Mouse (Mus musculus) kidney, postnatal 0 days (tissue): ENCODE results near the gene Kcna1. TPM values are rescaled to one million over a fixed set of nuclear protein-coding genes. Genes with fewer than 3 reads are reported as not detected.

Source experiments
- ATAC-seq: fragments of 200-750 bp; cut with Nextera tagmentation; replicated peaks from 2 replicates; pipeline ENCODE4 v1.8.0; 2017; ENCODE audit warnings: low read depth, moderate number of reproducible peaks, moderate TSS enrichment, moderate library complexity; ENCODE audit not compliant: low FRiP score
- DNase-seq: peaks from one replicate; pipeline ENCODE4 v3.0.0-alpha.2; 2016; ENCODE audit warnings: low spot score
- H3K27ac ChIP-seq: fragments of 300-500 bp; sonication (generic); 2 replicates; pipeline ENCODE4 v1.5.1; 2014; ENCODE audit warnings: mild to moderate bottlenecking
- H3K27me3 ChIP-seq: fragments of 300-500 bp; sonication (generic); 2 replicates; pipeline ENCODE4 v1.6.1; 2014; ENCODE audit warnings: low read length, mixed read lengths; ENCODE audit not compliant: insufficient read depth
- H3K36me3 ChIP-seq: fragments of 300-500 bp; sonication (generic); 2 replicates; pipeline ENCODE4 v1.6.1; 2014; ENCODE audit warnings: low read length, mixed read lengths; ENCODE audit not compliant: insufficient read depth
- H3K4me1 ChIP-seq: fragments of 300-500 bp; sonication (generic); replicated peaks from 2 replicates; pipeline ENCODE4 v1.6.1; 2014; ENCODE audit warnings: antibody characterized with exemption, low read length, mixed read lengths; ENCODE audit not compliant: insufficient read depth
- H3K4me2 ChIP-seq: fragments of 300-500 bp; sonication (generic); 2 replicates; pipeline ENCODE4 v1.6.1; 2014; ENCODE audit warnings: mild to moderate bottlenecking, low read length, moderate library complexity, mixed read lengths
- H3K4me3 ChIP-seq: fragments of 300-500 bp; sonication (generic); replicated peaks from 2 replicates; pipeline ENCODE4 v1.5.1; 2014; ENCODE audit warnings: low read depth, low read length
- H3K9ac ChIP-seq: fragments of 300-500 bp; sonication (generic); 2 replicates; pipeline ENCODE4 v1.6.1; 2014; ENCODE audit warnings: low read depth, low read length
- H3K9me3 ChIP-seq: fragments of 300-500 bp; sonication (generic); replicated peaks from 2 replicates; pipeline ENCODE4 v1.6.1; 2016; ENCODE audit warnings: low read length, inconsistent platforms, mixed read lengths
- CTCF ChIP-seq: IDR thresholded peaks from 2 replicates; pipeline ENCODE4 v1.5.1; 2016; ENCODE audit warnings: antibody characterized with exemption, low read depth, mild to moderate bottlenecking, moderate library complexity
- WGBS: fragments of 180-500 bp; shearing (Covaris S2); extraction: QIAGEN DNeasy Blood & Tissue Kit; methylation state at CpG from one replicate; pipeline ENCODE4 v1.1.7; 2014; 5-methylcytosine and 5-hydroxymethylcytosine counted together
- polyA plus RNA-seq: library from polyadenylated mRNA; unstranded; fragments of >200 nt; fragmentation: Nextera tagmentation; extraction: Ambion mirVana; gene quantifications from 2 replicates; pipeline ENCODE4 v1.2.1, GENCODE M21; 2015

Gene Kcna1
- polyA plus RNA-seq, 1 experiment from 2014 or later = 0.29 TPM

GRCm38 (mm10) chr6:126657646-126658394 is 11.6 kb upstream of the Kcna1 start:
- H3K4me2 ChIP-seq = no peak overlapping the region
- H3K27me3 ChIP-seq = no peaks in the 10 kb centered on the region
- no peaks in the 10 kb centered on the region for H3K36me3 ChIP-seq
- ATAC-seq (no peak), DNase-seq (no peak)
- no peak overlapping the region for H3K9ac ChIP-seq
- no peaks in the 10 kb centered on the region for H3K4me1 ChIP-seq
- H3K27ac ChIP-seq = no peak overlapping the region
- TF ChIP-seq CTCF = no peak
- 61% methylated on average over 2 of the region's 2 CpGs for WGBS
- H3K4me3 ChIP-seq = no peak overlapping the region
- H3K9me3 ChIP-seq = no peaks in the 10 kb centered on the region

- no peak overlapping the region for H3K27ac ChIP-seq
- no peaks in the 10 kb centered on the region for H3K27me3 ChIP-seq
- H3K4me1 ChIP-seq = no peaks in the 10 kb centered on the region
- no peak overlapping the region for H3K4me2 ChIP-seq
- H3K9me3 ChIP-seq = no peaks in the 10 kb centered on the region
- no peak overlapping the region for H3K9ac ChIP-seq
- no peaks in the 10 kb centered on the region for H3K36me3 ChIP-seq
- ATAC-seq (no peak), DNase-seq (no peak)
- no peak for TF ChIP-seq CTCF
- H3K4me3 ChIP-seq = no peak overlapping the region
- 83% methylated on average over 7 of the region's 7 CpGs for WGBS
Measured at GRCm38 (mm10) chr6:126653561-126653960, 7.4 kb upstream of the Kcna1 start.

- peak; percentile 56 for DNase-seq
- ATAC-seq = peak; percentile 45; the same call in 1 of the 2 replicates
- Histone ChIP-seq H3K9me3 (no peaks in the 10 kb centered on the region), H3K36me3 (no peaks in the 10 kb centered on the region), H3K4me3 (peak overlapping the region; percentile 39), H3K4me1 (peaks cover 29% of the 10 kb centered on the region), H3K4me2 (peak overlapping the region; percentile 90), H3K9ac (no peak overlapping the region), H3K27me3 (peaks cover 45% of the 10 kb centered on the region), H3K27ac (no peak overlapping the region)
- no peak for TF ChIP-seq CTCF
- WGBS = 1% methylated on average over 27 of the region's 27 CpGs
Measured at GRCm38 (mm10) chr6:126645644-126646358, 383 bp downstream of the Kcna1 start.

- Histone ChIP-seq H3K27ac (no peak overlapping the region), H3K9ac (no peak overlapping the region), H3K9me3 (no peaks in the 10 kb centered on the region), H3K4me1 (peaks cover 29% of the 10 kb centered on the region), H3K4me3 (peak overlapping the region; percentile 39), H3K36me3 (no peaks in the 10 kb centered on the region), H3K27me3 (peaks cover 45% of the 10 kb centered on the region), H3K4me2 (peak overlapping the region; percentile 90)
- ATAC-seq (0 out of 2 replicates have a peak, but pooled peaks have one; percentile 25), DNase-seq (no peak)
- whole genome bisulfite sequencing = under 1% methylated on average over 24 of the region's 24 CpGs
- TF ChIP-seq CTCF = no peak
Measured at GRCm38 (mm10) chr6:126645044-126645541, 1.1 kb downstream of the Kcna1 start.

- ATAC-seq = 0 out of 2 replicates have a peak, but pooled peaks have one; percentile 18
- peak overlapping the region; percentile 35; the same call in 1 of the 2 replicates for H3K9ac ChIP-seq
Measured at GRCm38 (mm10) chr6:126644181-126645043, 1.8 kb downstream of the Kcna1 start.

More at GRCm38 (mm10) chr6:126644181-126645043, 1.8 kb downstream of the Kcna1 start:
- no peaks in the 10 kb centered on the region for H3K9me3 ChIP-seq
- WGBS = under 1% methylated on average over 65 of the region's 66 CpGs
- peak overlapping the region; percentile 90 for H3K4me2 ChIP-seq
- H3K4me1 ChIP-seq = peaks cover 29% of the 10 kb centered on the region
- H3K4me3 ChIP-seq = peak overlapping the region; percentile 39
- no peak overlapping the region for H3K27ac ChIP-seq
- H3K36me3 ChIP-seq = no peaks in the 10 kb centered on the region
- peak; percentile 27 for DNase-seq
- peaks cover 46% of the 10 kb centered on the region for H3K27me3 ChIP-seq
- no peak for TF ChIP-seq CTCF
